Mouse (Mus musculus): ENCODE results near the gene Ccdc181.

DNA sequence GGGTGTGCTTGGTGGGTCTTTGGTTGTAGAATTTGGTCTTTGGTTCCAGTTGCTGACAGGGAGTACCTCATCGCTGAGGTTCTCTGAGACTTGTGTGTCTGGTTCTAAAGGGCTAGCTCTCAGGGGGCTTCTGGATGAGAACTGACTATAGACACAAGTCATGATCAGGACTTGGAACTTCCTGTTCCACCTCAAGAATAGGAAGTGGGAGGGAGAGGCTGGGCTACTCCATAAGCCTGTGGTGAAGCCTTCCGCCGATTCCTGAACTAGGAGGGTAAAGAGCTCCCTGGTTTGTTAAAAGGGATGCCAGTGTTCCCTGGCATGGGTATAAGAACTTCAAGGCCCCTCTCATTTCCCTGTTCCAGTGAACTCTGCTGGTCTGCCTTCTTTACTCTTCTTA lies 8.6 kb downstream of the Ccdc181 start:
- TF ChIP-seq POLR2A (IDR thresholded peaks at IDR 0.05; ENCODE audit: borderline replicate concordance, insufficient read depth, low read length) (no peak), CTCF (IDR thresholded peaks at IDR 0.05; ENCODE audit: borderline replicate concordance, insufficient read depth, low read depth, low read length) (no peak)
